ENCODE assay signal across 8 mouse cellular contexts in the genomic region with DNA sequence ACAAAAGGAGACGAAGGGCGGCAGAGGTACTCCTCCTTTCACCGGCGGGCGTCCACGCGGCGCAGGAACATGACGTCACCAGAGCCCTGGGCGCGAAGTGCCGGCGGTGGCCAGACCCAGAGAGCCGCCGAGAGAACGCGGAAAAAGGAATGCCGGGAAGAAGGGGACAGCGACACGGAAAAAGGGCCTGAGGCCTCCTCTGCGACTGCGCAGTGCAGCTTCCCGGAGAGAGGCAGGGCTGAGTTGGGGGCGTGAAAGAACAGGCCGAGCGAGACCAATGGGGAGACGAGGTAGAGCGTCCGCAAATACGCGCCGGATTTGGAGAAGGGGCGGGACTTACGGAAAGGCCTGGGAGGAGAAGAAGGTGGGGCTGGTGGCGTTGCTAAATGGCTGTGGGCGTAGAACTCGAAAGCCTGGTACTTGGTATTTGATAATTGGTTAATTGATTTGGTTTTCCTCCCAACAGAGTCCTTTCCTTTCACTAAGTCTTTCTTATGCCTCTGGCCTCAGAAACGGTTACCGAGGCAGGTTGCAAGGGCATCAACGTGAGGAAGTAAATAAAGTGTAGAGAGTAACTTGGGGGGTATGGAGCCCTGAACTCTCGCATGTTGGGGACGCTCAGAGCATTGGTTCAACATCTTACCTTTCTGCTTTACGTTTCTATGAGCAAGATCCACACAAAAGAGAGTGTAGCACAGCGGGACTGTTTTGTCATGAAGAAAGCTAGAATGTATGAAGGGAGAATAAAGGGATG. TPM values are rescaled to one million over a fixed set of nuclear protein-coding genes. Genes with fewer than 3 reads are reported as not detected.
DNase-seq lines count a peak whose midpoint lies in the region; ATAC-seq and TF ChIP-seq lines count a peak whose summit lies in the region.

A gene (minus strand): TSS at position 183 of the 754 bp plus-strand sequence.

- H3K79me2 ChIP-seq in MEL (ENCODE audit: control insufficient read depth, insufficient read depth, low read length, poor library complexity) = peaks cover 15% of the 10 kb centered on the region

- no peak for TF ChIP-seq EP300 in MEL (IDR thresholded peaks at IDR 0.05; ENCODE audit: low read depth in 1 of 2, low read length in 2 of 2)

- TF ChIP-seq POLR2A in MEL (IDR thresholded peaks at IDR 0.05; ENCODE audit: control insufficient read depth in 1 of 2, insufficient read depth in 1 of 2, low read depth in 1 of 2, low read length in 2 of 2, poor library complexity in 1 of 2) = peak in 1 of 2 experiments; percentile 64; a peak in 2 of 4 replicates
- TF ChIP-seq POLR2A in cerebellum, adult 2 months (IDR thresholded peaks at IDR 0.05; ENCODE audit: borderline replicate concordance, insufficient read depth, low read length) = peak; percentile 65

- WGBS in cerebellum, adult 2 months = 3% methylated on average over 44 of the region's 44 CpGs
- WGBS in forebrain, postnatal 0 days = 27% methylated on average over 44 of the region's 44 CpGs
- 13% methylated on average over 38 of the region's 44 CpGs for WGBS in lung, embryonic 15.5 days

- peak within 1 kb of the TSS; percentile 50 for H3K27ac ChIP-seq in MEL (ENCODE audit: control insufficient read depth, low read depth, low read length)
- H3K27ac ChIP-seq in cerebellum, adult 2 months (ENCODE audit: insufficient read depth, low read length) = peak within 1 kb of the TSS; percentile 25; the same call in 1 of the 2 replicates
- peak within 1 kb of the TSS; percentile 79 for H3K27ac ChIP-seq in forebrain, postnatal 0 days (ENCODE audit: low read depth, low read length)
- H3K27ac ChIP-seq in lung, embryonic 15.5 days = peak within 1 kb of the TSS; percentile 59

- no peak for TF ChIP-seq RAD21 in MEL (IDR thresholded peaks at IDR 0.05; ENCODE audit: low read depth, low read length)

- DNase-seq in MEL (ENCODE audit: low read depth, low spot score) = peak; percentile 95
- peak; percentile 92 to 95 for DNase-seq in cerebellum, adult 2 months
- DNase-seq in forebrain, postnatal 0 days = peak; percentile 94
- peak; percentile 92 for DNase-seq in heart, postnatal 4 days
- peak; percentile 90 to 95 for DNase-seq in layer of hippocampus, adult 8-10 months (ENCODE audit: low spot score in 2 of 2)
- DNase-seq in ovary, adult 18-20 months (ENCODE audit: low spot score) = peak; percentile 94
- DNase-seq in thymus, postnatal 0 days (ENCODE audit: low spot score) = peak; percentile 89

- peak within 1 kb of the TSS; percentile 89 for H3K9ac ChIP-seq in MEL (ENCODE audit: control insufficient read depth, low read depth, low read length, poor library complexity, severe bottlenecking)
- H3K9ac ChIP-seq in forebrain, postnatal 0 days = peak within 1 kb of the TSS; percentile 71
- H3K9ac ChIP-seq in lung, embryonic 15.5 days = peak within 1 kb of the TSS; percentile 78

- H3K4me3 ChIP-seq in MEL (ENCODE audit: control insufficient read depth in 1 of 2, insufficient read depth in 1 of 2, low read depth in 2 of 2, low read length in 2 of 2) = peak within 1 kb of the TSS; percentile 69 to 93
- H3K4me3 ChIP-seq in cerebellum, adult 2 months (replicated peaks; ENCODE audit: insufficient read depth, low read depth, low read length) = peak within 1 kb of the TSS; percentile 97
- peak within 1 kb of the TSS; percentile 63 for H3K4me3 ChIP-seq in forebrain, postnatal 0 days (ENCODE audit: low read depth, low read length)
- peak within 1 kb of the TSS; percentile 75 for H3K4me3 ChIP-seq in lung, embryonic 15.5 days

- no peaks in the 10 kb centered on the region for H3K27me3 ChIP-seq in MEL (ENCODE audit: control insufficient read depth in 1 of 2, insufficient read depth in 2 of 2, low read length in 2 of 2)
- H3K27me3 ChIP-seq in cerebellum, adult 2 months (ENCODE audit: control insufficient read depth, insufficient read depth, low read length) = no peaks in the 10 kb centered on the region
- H3K27me3 ChIP-seq in forebrain, postnatal 0 days (ENCODE audit: insufficient read depth, low read length) = no peaks in the 10 kb centered on the region
- no peaks in the 10 kb centered on the region for H3K27me3 ChIP-seq in lung, embryonic 15.5 days

- peak; percentile 98 for ATAC-seq in forebrain, postnatal 0 days
- peak; percentile 99 for ATAC-seq in lung, embryonic 15.5 days (ENCODE audit: borderline replicate concordance, extremely low read depth, low FRiP score, low TSS enrichment)

- no peaks in the 10 kb centered on the region for H3K9me3 ChIP-seq in MEL (replicated peaks; ENCODE audit: insufficient read depth, low read length)
- no peaks in the 10 kb centered on the region for H3K9me3 ChIP-seq in forebrain, postnatal 0 days (ENCODE audit: low read length)
- no peaks in the 10 kb centered on the region for H3K9me3 ChIP-seq in lung, embryonic 15.5 days

- H3K4me1 ChIP-seq in MEL (ENCODE audit: control insufficient read depth in 1 of 2, insufficient read depth in 2 of 2, low read length in 2 of 2) = peaks cover 0 to 5% of the 10 kb centered on the region in 2 experiments; a peak in 2 of 4 replicates
- H3K4me1 ChIP-seq in cerebellum, adult 2 months (ENCODE audit: control insufficient read depth, insufficient read depth, low read length) = no peaks in the 10 kb centered on the region
- H3K4me1 ChIP-seq in forebrain, postnatal 0 days (ENCODE audit: insufficient read depth) = no peaks in the 10 kb centered on the region
- 0 out of 2 replicates have a peak, but pooled peaks cover 4% of the 10 kb centered on the region for H3K4me1 ChIP-seq in lung, embryonic 15.5 days

- H3K36me3 ChIP-seq in MEL (ENCODE audit: control insufficient read depth in 1 of 2, insufficient read depth in 2 of 2, low read length in 2 of 2) = peaks cover 0 to 3% of the 10 kb centered on the region in 2 experiments; a peak in 1 of 4 replicates
- no peaks in the 10 kb centered on the region for H3K36me3 ChIP-seq in forebrain, postnatal 0 days (ENCODE audit: insufficient read depth)
- no peaks in the 10 kb centered on the region for H3K36me3 ChIP-seq in lung, embryonic 15.5 days

- H3K4me2 ChIP-seq in forebrain, postnatal 0 days (ENCODE audit: low read depth) = peak within 1 kb of the TSS; percentile 58
- H3K4me2 ChIP-seq in lung, embryonic 15.5 days = peak within 1 kb of the TSS; percentile 54

- no peak for TF ChIP-seq CTCF in MEL (IDR thresholded peaks at IDR 0.05 in 2 of 3, conservative IDR thresholded peaks at IDR 0.05 in 1 of 3; ENCODE audit: control insufficient read depth in 1 of 3, insufficient read depth in 1 of 3, low read depth in 2 of 3, low read length in 3 of 3, poor library complexity in 1 of 3, severe bottlenecking in 1 of 3)
- no peak for TF ChIP-seq CTCF in cerebellum, adult 2 months (IDR thresholded peaks at IDR 0.05; ENCODE audit: borderline replicate concordance, insufficient read depth, low read depth, low read length)
- TF ChIP-seq CTCF in forebrain, postnatal 0 days (IDR thresholded peaks at IDR 0.05; ENCODE audit: low read depth) = 0 out of 2 replicates have a peak, but pooled peaks have one; percentile 0

TF ChIP-seq in MEL, 35 proteins besides CTCF, POLR2A, EP300 and RAD21:
- TF ChIP-seq MXI1 (IDR thresholded peaks at IDR 0.05; ENCODE audit: low read depth, low read length) (peak; percentile 71), KAT2A (conservative IDR thresholded peaks at IDR 0.05; ENCODE audit: low read depth, low read length) (peak; percentile 77; the same call in 1 of the 2 replicates), ETS1 (IDR thresholded peaks at IDR 0.05; ENCODE audit: low read depth, low read length) (peak; percentile 34; the same call in 1 of the 2 replicates), ELF1 (IDR thresholded peaks at IDR 0.05; ENCODE audit: low read depth, low read length) (peak; percentile 98), SIN3A (IDR thresholded peaks at IDR 0.05; ENCODE audit: low read length) (peak; percentile 81), BHLHE40 (IDR thresholded peaks at IDR 0.05; ENCODE audit: borderline replicate concordance, low read depth, low read length) (no peak), TAL1 (IDR thresholded peaks at IDR 0.05; ENCODE audit: low read length) (no peak), UBTF (IDR thresholded peaks at IDR 0.05; ENCODE audit: borderline replicate concordance, insufficient read depth, low read depth, low read length) (no peak), MAZ (IDR thresholded peaks at IDR 0.05; ENCODE audit: low read depth, low read length) (no peak), POLR2AphosphoS2 (IDR thresholded peaks at IDR 0.05; ENCODE audit: low read length) (peak; percentile 31; the same call in 1 of the 2 replicates), MAX (IDR thresholded peaks at IDR 0.05; ENCODE audit: low read length) (peak; percentile 5; the same call in 1 of the 2 replicates), SMC3 (IDR thresholded peaks at IDR 0.05; ENCODE audit: low read depth, low read length) (no peak), USF2 (IDR thresholded peaks at IDR 0.05; ENCODE audit: borderline replicate concordance in 1 of 2, insufficient read depth in 1 of 2, low read depth in 1 of 2, low read length in 2 of 2) (no peak), JUND (IDR thresholded peaks at IDR 0.05; ENCODE audit: low read depth, low read length) (no peak), NRF1 (IDR thresholded peaks at IDR 0.05; ENCODE audit: insufficient read depth, low read depth, low read length, poor library complexity, severe bottlenecking) (peak; percentile 93), NELFE (IDR thresholded peaks at IDR 0.05; ENCODE audit: low read depth, low read length) (peak; percentile 37), HCFC1 (IDR thresholded peaks at IDR 0.05; ENCODE audit: low read depth, low read length) (peak; percentile 96), CHD2 (IDR thresholded peaks at IDR 0.05; ENCODE audit: low read length) (no peak), TBP (IDR thresholded peaks at IDR 0.05; ENCODE audit: low read depth, low read length) (peak; percentile 56; the same call in 1 of the 2 replicates)

RNA-seq across cellular contexts. Expression of the gene that starts here (rescaled TPM):
- total RNA-seq in MEL (2012; rRNA removed) = 18.1 and 22.6 TPM in 2 replicates
- polyA plus RNA-seq in MEL (2012; ENCODE audit: insufficient read depth in 1 of 2, insufficient read length in 2 of 2, low read depth in 1 of 2, low replicate concordance in 2 of 2, missing spikeins in 1 of 2) = 10 to 100 TPM; 16.9 to 45.6 TPM
- polyA plus RNA-seq in cerebellum, adult 2 months (2012; rRNA removed) = 27.3 and 27.4 TPM in 2 replicates
- total RNA-seq in forebrain, postnatal 0 days (2014; rRNA removed) = 59.4 and 71.8 TPM in 2 replicates
- polyA plus RNA-seq in forebrain, postnatal 0 days (2015; fragmentation: Nextera tagmentation; extraction: Ambion mirVana) = 31.5 and 36.3 TPM in 2 replicates
- total RNA-seq in heart, postnatal 4 days (2021) = 10 to 100 TPM; 30.3 to 31.7 TPM
- total RNA-seq in layer of hippocampus, adult 8-10 months (2022) = 10 to 100 TPM; 22.7 to 26.4 (median 24.6) TPM
- 25.1 and 26.8 TPM in 2 replicates for polyA plus RNA-seq in lung, embryonic 15.5 days (2015; fragmentation: Nextera tagmentation; extraction: Ambion mirVana)
- 15.2 and 17.2 TPM in 2 replicates for polyA plus RNA-seq in thymus, postnatal 0 days (2015; fragmentation: Nextera tagmentation; extraction: Ambion mirVana)

Comparison
In these comparisons a context has a peak if more than half of its experiments do, and no peak if none do; other contexts are left out.
1. Peak in every context shown above with its lines: DNase-seq, ATAC-seq, H3K4me3 ChIP-seq and H3K27ac ChIP-seq.
2. H3K27ac ChIP-seq: peak in every context shown above with its lines; median percentile 79 in forebrain, postnatal 0 days; 59 in lung, embryonic 15.5 days; 50 in MEL; 25 in cerebellum, adult 2 months.